Mouse (Mus musculus): Measurements from ENCODE around the gene Iqcd.

Gene Iqcd

DNA sequence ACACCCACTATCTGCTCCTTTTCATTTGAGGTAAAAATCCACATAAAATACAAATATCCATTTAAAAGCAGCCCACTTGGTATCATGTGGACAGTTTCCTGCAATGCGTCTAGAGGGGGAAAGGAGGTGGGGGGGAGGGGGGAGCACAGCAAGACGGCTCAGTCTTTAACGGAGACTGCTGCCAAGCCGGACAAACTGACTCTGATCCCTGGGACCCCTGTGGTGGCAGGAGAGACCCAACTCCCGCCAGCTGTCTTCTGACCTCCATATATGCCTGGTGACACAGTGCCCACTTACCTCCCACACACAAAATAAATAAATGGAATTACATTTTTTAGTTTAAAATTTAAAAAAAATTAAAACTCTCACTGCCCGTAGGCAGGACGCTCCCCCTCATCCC is 14.7 kb downstream of the Iqcd start:
- DNase-seq (ENCODE audit: low spot score in 2 of 2), result no peak

DNA sequence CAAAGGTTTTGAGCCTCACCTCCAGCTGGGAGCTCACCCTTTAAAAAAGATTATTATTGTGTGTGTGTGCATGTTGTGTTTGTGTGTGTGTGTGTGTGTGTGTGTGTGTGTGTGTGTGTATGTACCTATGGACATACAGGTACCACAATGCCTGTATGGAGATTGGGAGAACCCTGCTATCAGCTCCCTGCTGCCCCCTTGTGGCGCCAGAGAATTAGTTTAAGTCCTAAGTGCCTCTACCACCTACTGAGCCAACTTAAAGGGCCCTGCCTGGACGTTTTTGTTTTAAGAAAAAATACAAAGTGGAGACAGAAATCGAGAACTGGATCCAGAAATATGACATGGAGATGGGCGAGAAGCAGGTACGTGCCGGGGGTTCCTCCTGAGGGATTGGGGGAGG is 16.0 kb downstream of the Iqcd start:
- peak in 1 of 2 experiments; percentile 74 for DNase-seq (ENCODE audit: low spot score in 2 of 2)

DNA sequence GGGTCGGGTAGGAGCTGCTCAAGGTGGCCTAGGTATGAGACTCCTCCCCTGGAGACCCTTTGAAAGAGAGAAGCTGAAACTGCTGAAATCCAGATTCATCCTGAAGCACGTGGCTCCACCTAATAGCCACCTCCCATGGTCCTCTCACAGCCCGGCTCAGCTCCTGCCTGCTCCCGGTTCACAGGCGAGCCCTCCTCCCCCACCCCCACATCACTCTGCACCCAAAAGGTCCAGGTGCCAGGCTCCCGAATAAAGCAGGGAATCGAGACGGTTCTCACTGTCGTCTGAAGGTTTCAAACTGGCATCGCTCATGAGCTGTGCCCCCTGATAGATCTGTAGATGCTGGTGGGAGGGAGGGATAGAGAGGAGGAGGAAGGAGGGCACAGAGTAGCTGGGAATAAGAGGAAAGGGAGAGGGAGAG is 16.4 kb downstream of the Iqcd start:
- no peak for DNase-seq (ENCODE audit: low spot score in 2 of 2)

DNA sequence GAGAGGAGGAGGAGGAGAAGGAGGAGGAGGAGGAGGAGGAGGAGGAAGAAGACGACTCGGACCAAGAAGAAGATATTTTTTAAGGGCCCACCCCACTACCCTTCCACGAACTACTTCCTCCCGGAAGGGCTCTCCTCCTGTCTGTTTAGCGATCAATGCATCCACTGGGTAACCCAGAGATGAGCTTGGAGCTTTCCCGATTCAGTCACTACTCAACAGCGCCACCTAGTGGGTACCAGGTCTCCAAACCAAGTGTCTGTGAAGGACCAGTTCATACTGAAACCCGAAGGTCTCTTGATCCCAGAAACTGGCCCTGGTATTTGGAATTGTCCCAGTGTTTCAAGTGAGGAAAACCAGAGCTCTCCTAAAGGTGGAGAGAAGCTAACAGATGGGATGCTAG is 16.9 kb downstream of the Iqcd start:
- peak; percentile 79 to 87 for DNase-seq (ENCODE audit: low spot score in 2 of 2)

DNA sequence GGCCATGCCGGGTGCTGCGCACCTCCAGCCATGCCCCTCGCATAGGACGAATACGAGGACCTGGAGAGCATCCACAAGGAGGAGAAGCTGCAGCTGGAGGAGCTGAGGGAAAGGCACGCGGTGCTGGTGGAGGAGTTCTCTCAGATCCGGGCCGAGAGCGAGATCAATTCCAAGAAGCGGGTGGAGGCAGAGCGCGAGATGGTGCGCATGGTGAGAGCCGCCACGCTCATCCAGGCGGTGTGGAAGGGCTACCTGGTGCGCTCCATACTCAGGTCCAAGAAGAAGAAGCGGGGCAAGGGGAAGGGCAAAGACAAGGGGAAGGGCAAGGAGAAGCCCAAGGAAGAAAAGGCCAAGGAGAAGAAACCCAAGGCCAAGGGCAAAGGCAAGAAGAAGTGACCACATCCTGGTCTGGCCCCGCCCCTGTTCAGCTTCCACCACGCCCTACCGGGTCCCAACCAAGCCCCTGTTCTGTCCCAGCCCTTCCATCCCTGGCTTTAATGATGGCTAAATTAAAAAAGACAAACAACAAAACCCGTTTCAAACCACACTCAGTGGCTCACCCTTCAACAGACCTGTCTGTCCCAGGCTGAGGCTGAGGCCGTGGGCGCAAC is 17.9 kb downstream of the Iqcd start:
- DNase-seq (ENCODE audit: low spot score in 2 of 2), result no peak

DNA sequence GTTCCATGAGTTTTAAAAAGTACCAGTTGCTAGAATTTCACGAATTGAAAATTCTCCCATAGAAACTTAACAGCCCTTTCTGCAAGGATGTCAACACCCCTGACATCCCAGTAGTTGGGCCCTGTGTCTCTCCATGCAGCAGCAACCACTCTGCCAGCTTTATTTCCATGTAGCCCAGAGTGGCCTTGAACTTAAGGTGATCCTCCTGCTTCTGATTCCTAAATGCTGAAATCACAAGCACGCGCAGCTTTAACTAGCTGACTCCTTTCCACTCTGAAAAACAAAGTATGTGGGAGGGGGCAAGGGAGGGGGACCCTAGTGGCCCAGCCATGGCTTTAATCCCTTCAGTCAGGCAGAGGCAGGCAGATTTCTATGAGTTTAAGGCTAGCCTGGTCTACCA is 18.5 kb downstream of the Iqcd start:
- DNase-seq (ENCODE audit: low spot score in 2 of 2), result no peak

DNA sequence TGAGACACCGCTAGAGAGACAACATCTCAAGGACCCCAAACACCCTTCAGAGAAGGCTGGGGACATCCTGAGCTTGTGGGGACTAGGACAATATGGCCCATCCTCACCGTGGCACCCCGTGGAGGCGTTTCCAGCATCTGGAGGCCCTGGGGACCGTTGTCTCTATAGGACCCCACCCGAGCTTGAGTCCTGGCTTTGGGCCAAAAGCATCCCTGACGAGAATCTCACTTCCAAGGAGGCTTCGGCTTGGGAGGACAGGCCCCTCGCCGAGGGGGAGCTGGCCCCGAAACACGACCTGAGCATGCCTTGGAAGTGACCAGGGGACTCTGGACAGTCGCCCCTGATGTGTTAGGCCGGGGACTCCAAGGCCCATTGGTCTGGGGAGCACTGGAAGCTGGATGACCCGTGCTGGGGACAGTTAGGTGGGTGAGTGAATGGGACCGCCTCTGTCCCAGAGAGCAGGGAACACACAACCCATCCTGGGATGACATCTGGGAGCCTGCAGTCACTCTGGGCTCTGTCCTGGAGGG is 20.5 kb downstream of the Iqcd start:
- no peak for DNase-seq (ENCODE audit: low spot score in 2 of 2)

DNA sequence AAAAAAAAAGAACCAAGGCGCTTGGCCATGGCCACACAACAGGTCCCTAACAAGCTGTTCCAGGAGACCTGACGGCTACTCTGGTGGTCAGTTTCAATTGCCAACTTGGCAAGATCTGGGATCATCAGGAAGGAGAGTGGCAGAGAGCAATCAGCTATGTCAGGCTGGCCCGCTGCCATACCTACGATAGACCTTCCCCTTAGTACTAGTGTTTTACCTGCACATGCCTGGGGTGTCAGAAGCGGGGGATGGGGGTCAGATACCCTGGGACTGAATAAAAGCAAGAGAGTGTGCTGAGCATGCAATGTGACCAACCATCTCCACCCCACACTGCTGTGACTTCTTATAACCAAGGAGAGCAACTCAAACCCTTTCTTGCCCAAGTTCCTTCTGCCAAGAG is 22.1 kb downstream of the Iqcd start:
- no peak for DNase-seq (ENCODE audit: low spot score in 2 of 2)

DNA sequence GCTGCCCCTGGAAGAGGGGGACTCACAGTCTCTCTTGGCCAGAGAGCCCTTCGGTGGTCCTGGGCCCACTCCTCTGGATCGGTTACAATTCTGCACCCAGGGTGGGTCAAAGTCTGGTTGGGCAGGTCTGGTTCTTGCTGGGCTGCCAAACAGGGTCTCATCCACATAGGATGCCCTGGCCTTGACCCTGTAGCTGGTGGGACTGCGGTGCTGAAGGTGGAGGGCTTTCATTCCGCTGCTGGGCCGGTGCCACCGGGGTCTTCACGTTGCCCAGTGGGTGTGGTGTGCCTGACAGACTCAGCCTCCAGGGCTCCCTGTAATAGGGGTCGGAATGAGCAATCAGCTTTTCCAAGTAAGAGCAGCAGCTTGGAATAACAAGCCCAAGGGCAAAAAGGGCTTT is 22.6 kb downstream of the Iqcd start:
- DNase-seq (ENCODE audit: low spot score in 2 of 2), result no peak

DNA sequence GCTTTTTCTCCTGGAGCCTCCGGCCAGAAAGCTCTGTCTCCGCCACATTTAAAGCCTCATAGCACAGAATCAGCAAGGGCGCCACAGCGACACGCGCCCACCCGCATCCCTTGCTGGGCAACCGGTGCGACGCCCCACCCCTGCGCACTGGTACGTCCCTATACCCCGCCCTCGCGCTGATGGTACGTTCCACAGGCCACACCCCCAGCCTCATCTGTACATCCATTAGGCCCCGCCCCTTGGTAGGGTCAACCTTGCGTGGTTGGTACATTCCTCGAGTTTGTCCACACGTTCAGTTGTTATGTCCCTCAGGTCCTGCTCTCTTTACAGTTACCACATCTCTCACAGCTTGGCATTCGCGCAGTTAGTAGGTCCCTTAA is 23.6 kb downstream of the Iqcd start, which contains the start of the genes Rita1 and Ddx54:
TSS of gene Rita1 (minus strand) at position 148 of the 380 bp plus-strand sequence.
TSS of gene Ddx54 (plus strand) at position 298 of the 380 bp plus-strand sequence.
- DNase-seq (ENCODE audit: low spot score in 2 of 2), result peak; percentile 97 to 98

DNA sequence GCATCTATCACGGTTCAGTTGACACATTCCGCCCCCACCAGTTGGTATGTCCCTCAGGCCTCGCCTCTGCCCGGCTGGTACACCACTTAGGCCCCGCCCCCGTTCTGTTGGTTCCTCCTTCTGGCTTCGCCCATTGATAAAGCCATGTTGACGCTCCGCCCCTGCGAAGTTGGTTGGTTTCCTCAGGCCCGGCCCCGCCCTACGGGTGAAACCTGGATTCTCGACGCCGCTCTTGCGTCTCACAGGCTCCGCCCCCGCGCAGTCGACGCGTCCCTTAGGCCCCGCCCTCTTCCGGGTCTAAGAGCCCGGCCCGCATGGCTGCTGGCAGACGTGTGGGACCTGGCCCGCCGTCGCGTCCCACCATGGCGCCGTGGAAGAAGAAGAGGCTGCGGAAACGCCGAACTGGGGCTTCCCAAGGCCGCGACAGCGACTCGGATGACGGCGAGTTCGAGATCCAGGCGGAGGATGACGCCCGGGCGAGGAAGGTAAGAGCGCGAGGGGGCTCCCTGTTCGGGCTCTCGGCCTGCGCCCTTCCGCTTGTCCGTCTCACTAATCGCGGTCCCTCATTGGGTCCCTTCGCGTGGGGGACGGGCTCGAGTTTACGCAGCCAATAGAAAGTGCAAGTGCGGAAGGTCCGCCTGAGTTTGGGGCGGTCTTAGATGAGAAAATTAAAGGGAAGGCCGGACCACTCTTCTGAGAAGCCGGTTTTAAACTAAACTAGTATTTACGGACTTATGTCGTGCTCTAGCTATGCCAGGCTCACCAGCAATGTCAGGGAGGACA is 24.2 kb downstream of the Iqcd start:
- DNase-seq (ENCODE audit: low spot score in 2 of 2), result peak; percentile 100

DNA sequence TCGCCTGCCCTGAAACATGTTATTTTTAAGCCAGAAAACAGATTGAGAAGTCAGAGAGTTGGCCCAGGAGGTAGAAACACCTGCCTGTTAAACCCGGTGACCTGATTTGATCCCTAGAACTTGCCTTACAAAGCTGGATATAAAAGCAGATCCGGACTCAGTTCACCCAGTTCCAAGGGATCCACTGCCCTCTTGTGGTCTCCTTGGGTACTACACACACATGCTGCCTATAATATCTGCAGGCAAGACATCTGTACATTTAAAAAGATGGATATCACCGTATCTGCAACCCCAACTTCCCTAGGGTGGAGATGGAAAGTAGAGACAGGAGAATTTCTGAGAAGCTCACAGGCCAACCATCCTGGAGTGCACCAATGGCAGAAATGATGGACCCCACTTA is 27.1 kb downstream of the Iqcd start:
- DNase-seq (ENCODE audit: low spot score in 2 of 2), result no peak

DNA sequence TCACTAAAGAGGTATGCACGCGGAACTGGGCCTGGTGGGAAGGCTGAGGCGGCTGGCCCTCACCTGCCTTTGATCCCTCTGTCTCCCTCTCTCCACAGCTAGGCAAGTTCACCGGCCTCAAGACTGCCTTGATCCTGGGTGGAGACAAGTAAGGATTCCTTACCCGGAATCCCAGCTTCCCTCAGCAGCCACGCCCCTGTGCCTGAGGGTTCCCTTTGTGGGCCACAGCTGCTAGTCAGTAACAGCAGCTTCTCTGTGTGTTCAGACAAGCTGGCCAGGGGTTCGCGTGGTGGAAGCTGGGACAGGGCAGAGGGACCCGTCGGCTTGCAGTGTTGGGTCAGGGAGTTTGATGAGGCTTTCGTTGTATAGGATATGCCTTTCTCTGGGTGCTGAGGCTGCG is 30.0 kb downstream of the Iqcd start:
- DNase-seq (ENCODE audit: low spot score in 2 of 2), result no peak

DNA sequence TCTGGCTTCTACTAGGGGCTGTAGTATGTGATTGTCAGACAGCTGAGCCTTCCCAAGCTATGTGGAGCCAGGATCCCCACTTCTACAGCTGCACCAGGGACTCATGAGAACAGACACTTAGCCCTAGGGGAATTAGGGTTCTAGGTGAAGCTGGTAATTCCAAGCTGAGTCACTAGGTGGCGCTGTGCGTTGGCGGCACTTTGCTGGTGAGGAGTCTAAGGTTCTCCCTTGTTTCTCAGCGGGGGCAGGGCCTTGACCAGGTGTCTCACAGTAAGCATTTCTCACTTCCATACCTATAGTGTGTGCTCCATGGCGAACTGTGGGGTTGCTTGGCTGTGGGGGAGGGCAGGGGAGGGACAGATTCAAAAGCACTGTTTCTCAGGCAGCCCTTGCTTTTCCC is 30.4 kb downstream of the Iqcd start:
- peak in 1 of 2 experiments; percentile 64 for DNase-seq (ENCODE audit: low spot score in 2 of 2)

DNA sequence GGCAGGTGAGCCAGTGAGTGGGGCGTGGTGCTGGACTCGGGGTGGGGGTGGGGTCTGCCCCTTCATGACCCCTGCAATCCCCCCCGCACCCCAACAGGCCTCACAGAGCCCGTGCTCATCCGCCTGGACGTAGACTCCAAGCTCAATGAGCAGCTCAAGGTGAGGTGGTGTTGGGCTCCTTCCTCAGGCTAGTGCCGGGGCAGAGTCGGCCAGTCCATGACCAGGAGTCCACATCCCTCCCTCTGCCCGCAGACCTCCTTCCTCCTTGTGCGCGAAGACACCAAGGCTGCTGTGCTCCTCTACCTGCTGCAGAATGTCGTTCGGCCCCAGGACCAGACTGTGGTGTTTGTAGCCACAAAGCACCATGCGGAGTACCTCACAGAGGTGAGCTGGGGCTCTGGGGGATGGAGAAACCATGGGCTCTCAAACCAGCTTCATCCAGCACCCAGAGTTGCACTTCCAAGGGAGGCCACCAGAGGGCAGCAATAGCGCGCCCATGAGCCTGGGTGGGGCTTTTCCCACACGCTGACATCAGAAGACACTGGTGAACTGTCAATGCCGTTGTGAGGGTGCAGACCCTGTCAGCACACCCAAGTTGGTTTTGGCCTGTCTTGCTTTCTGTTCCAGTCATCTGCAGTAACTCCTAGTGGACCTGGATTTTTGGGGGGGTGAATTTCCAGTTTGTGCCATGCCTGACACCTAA is 31.7 kb downstream of the Iqcd start:
- DNase-seq (ENCODE audit: low spot score in 2 of 2), result peak; percentile 79 to 86

DNA sequence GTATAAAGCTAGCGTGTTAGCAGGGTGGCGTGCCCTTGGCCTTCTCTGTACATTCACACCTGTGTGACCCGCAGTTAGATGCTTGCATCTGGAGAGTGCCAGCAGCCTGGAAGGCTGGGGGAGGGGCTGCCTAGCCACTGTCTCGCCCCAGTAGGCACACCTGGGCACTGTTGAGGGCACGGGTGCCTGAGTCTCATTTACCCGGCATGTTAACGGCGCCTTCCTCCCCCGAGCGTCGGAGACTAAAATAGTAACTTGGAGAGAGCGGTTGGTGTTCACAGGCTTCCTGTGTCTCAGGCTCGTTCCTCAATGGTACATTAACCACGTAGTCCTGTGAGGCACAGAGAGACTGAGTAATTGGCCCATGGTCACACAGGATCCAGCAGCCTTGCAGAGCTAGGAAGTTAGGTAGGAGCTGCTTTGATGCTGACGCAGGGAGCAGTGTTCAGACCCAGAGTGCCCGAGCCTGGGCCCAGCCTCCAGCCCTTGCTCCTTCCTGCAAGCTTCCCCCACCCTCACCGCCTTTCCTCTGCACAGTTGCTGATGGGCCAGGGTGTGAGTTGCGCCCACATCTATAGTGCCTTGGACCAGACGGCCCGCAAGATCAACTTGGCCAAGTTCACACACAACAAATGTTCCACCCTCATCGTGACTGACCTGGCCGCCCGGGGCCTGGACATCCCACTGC is 32.4 kb downstream of the Iqcd start:
- no peak for DNase-seq (ENCODE audit: low spot score in 2 of 2)

DNA sequence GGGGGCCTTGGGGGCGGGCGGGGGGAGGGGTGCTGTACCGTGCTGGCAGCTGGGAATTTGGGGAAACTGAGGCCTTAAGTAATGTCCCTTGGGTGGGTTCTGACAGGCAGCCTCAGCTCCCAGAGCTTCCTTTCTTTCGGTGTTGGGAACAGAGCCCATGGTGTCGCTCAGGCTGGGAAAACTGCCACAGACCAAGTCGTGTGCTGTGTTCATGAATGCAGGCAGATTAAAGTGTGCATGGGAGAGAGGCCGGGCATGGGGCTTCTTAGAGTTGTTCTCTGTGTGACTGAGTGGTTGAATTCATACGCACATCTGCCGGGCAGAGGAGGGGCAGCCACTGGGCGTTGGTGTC is 33.0 kb downstream of the Iqcd start:
- DNase-seq (ENCODE audit: low spot score in 2 of 2), result no peak

DNA sequence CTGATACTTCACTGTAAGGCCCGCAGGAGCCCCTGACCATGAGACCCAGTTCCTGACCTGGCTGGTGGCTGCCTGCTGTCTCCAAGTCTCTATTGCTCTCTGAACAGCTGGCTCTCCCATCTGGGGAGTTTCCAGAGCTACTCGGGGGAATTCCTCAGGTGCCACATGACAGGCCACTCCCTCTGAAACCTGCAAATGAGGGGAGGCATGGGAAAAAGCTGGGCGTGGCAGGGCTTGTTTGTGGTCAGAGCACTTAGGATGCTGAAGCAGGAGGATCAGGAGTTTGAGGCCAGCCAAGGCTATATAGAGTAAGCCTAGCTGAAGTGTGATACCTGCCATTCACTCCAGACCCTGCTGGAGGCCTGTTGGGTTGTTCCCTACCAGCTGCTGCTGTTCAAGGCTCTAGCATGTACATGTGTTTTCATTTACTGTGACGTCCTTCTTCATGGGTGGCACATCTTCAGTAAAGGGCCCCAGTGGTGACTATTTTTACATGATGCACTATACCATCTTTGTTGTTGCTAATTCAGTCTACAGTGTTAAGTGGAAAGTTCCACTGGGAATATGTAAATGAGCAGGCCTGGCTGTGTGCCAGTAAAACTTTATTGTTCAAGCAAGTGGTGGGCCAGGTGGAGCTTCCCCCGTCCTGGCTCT is 33.5 kb downstream of the Iqcd start:
- DNase-seq (ENCODE audit: low spot score in 2 of 2), result no peak

DNA sequence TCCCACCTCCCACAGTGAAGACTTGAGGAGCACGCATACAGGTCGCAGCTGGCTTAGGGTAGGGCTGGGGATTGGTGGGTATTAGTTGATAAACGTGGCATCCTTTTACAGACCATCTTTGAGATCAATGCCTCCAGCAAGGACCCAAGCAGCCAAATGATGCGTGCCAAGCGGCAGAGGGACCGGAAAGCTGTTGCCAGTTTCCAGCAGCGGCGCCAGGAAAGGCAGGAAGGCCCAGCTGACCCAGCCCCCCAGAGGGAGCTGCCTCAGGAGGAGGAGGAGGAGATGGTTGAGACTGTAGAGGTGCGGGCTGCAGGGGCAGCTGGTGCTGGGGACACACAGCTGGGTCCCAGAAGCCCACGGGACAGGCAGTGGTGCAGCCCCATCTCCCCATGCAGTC is 35.6 kb downstream of the Iqcd start:
- no peak for DNase-seq (ENCODE audit: low spot score in 2 of 2)

DNA sequence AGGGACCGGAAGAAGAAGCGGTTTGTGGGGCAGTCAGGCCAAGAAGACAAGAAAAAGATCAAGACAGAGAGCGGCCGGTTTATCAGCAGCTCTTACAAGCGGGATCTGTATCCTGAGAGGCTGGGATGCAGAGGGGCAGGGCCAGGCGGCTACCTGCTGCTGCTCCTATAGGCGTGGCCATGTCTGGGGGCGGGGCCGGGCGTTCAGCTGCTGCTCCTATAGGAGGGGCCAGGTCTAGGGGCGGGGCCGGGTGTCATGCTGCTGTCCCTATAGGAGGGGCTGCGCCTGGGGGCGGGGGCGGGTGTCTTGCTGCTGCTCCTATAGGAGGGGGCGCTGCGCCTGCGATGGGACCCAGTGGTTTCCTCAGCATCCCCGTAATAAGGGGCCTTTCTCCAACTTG is 37.6 kb downstream of the Iqcd start:
- DNase-seq (ENCODE audit: low spot score in 2 of 2), result no peak

DNA sequence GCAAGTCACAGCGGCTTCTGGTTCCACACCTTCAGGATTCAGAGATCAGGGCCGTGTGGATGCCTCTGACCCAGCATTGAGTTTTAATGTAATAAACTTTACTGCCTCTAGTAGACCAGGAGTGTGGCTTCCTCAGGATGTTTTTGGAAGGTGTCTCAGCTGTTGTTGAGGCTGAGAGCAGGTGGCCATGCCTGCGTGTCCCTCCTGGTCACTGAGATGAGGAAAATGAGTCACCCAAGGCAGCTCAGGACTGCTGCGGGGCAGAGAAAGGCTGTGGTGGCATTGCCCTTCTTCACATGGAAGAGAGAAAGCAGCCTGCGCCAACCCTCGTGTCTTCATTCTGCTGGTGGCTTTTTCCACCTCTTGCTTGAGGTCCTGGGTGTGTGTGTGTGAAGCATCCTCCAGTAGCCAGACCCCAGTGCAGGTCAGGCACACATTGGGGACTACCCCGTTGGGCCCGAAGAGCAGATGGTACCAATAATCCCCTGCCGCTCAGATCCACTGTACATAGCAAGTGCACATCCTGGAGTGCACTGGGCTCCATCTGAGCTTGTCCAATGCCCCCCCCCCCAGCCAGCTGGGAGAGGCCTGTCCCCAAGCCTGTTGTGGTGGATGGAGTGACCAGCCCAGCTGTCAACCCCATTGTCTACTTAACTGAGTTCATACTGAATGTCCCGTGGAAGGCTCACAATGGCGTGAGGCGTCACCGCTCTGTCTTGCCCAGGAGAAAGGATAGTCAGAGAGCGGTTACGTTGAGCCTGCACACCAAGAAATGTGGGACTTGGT is 38.9 kb downstream of the Iqcd start:
- DNase-seq (ENCODE audit: low spot score in 2 of 2), result no peak

All from frontal cortex, postnatal 14 days (tissue).